Mouse (Mus musculus): Measurements from ENCODE around the gene Rimbp3.
A peak's percentile ranks its signal among the peaks of the same experiment; 100 is the strongest.

DNA sequence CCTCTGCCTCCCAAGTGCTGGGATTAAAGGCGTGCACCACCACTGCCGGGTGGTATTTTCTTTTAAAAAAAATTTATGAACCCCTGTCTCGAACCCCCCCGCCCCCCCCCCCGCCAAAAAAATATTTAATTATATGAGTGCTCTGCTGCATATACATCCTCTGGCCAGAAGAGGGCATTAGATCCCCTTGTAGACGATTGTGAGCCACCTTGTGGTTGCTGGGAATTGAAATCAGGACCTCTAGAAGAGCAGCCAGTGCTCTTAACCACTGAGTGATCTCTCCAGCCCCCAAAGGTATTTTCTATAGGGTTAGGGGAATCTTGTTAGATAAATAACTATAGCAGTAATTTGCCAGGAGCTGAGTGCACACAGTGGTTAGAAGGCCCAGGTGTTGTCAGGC is 3.4 kb upstream of the Rimbp3 start:
- TF ChIP-seq CTCF (IDR thresholded peaks at IDR 0.05; ENCODE audit: borderline replicate concordance, extremely low read depth, insufficient read depth, insufficient read length) (peak; percentile 49; the same call in 1 of the 2 replicates), POLR2A (IDR thresholded peaks at IDR 0.05; ENCODE audit: borderline replicate concordance, extremely low read depth, insufficient read depth, insufficient read length, poor library complexity, severe bottlenecking) (no peak)

Measured in brain, embryonic 14.5 days (tissue).